Mouse (Mus musculus) lung, postnatal 0 days (tissue): Measurements from ENCODE around the gene C1s1.

Source experiments
- CTCF ChIP-seq: IDR thresholded peaks from 2 replicates; pipeline ENCODE4 v1.5.1; 2016; ENCODE audit warnings: antibody characterized with exemption, mild to moderate bottlenecking
- EP300 ChIP-seq: IDR thresholded peaks from 2 replicates; pipeline ENCODE4 v1.6.1; 2016; ENCODE audit warnings: antibody characterized with exemption, mild to moderate bottlenecking, control low read depth

DNA sequence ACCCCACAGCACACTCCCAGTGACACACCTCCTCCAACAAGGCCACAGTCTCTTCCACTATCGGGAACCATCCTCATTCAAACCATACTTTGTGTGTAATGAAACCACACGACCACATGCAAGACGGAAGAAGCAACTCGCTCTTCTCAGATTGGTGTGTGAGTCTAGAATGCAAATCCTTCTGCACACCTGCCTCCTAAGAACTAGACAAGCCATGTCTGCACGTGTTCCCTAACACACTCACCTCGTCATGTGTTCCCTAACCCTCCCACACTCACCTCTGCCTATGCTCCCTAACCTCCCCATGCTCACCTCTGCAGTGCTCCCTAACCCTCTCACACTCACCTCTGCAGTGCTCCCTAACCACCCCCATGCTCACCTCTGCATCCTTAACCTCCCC, 50.7 kb downstream of the C1s1 start:
- no peak for TF ChIP-seq CTCF
- no peak for TF ChIP-seq EP300
